Mouse (Mus musculus): ENCODE data around the gene Ankrd34a.
"Not testable (repeated sequence)": the region's sequence is repeated elsewhere in the genome, so short reads cannot be mapped to it uniquely, and the experiment has no call there.

DNA sequence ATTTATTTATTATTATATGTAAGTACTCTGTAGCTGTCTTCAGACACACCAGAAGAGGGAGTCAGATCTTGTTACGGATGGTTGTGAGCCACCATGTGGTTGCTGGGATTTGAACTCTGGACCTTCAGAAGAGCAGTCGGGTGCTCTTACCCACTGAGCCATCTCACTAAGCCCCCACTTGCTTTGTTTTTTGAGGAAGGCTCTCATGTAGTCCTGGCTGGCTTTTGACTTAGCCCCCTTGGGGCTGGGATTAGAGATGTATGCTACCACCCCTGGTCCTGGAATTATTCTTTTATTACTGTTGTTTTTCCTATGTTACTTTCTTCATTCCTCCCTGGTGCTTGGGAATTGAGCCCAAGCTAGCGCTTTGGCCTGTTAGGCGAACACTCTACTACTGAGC lies 9.6 kb downstream of the Ankrd34a start:
- not testable (repeated sequence) for TF ChIP-seq POLR2A (IDR thresholded peaks at IDR 0.05; ENCODE audit: borderline replicate concordance, extremely low read depth, insufficient read depth, insufficient read length, poor library complexity, severe bottlenecking); CTCF (IDR thresholded peaks at IDR 0.05; ENCODE audit: borderline replicate concordance, extremely low read depth, insufficient read depth, insufficient read length)

All from brain, embryonic 14.5 days (tissue).